Mouse (Mus musculus) T-cell, adult 2 months (primary cell): ENCODE results near the gene Snai1.
A peak's percentile ranks its signal among the peaks of the same experiment; 100 is the strongest.

ENCODE experiments used
- DNase-seq: peaks from one replicate; pipeline ENCODE4 v3.0.0; 2022; ENCODE audit warnings: low spot score

Gene Snai1

DNA sequence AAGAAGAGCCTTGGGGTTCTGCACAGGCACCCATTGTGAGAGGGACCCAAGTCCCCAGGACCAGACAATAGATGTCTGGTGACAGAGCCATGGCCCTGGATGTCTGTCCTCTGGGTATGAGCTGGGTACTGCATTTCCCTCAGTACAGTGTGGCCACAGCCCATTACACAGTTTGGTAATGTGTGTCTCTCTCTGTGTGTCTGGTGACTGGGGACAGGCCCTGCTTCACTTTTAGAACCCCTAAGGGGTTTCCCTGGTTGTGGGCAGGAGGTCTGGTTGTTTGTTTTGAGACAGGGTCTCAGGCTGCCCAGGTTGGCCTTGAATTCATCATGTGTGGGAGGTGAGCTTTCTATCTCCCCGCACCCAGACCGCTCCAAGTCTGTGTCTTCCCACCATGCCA lies 47.3 kb downstream of the Snai1 start:
- no peak for DNase-seq

GRCm38 (mm10) chr2:167586041-167586440 lies 48.0 kb downstream of the Snai1 start:
- DNase-seq: no peak

DNA sequence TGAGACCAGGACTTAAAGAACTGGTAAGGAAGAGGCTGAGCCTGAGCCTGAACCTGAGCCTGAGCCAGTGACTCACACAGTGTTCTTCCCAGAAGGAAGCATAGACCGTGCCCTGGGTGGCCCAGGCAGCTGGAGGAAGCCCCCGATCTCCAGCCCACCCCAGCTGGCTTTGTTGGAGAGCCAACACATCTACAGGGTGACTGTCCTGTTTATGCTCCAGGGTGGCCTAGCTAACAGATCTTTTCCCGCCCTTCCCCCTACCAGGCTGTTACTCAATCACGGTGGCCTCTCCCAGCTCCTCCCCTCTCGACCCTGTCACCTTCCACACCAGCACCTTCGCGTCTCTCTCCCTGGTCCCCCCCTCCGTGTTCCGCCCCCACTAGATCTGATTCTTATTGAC lies 49.0 kb downstream of the Snai1 start:
- DNase-seq: no peak

DNA sequence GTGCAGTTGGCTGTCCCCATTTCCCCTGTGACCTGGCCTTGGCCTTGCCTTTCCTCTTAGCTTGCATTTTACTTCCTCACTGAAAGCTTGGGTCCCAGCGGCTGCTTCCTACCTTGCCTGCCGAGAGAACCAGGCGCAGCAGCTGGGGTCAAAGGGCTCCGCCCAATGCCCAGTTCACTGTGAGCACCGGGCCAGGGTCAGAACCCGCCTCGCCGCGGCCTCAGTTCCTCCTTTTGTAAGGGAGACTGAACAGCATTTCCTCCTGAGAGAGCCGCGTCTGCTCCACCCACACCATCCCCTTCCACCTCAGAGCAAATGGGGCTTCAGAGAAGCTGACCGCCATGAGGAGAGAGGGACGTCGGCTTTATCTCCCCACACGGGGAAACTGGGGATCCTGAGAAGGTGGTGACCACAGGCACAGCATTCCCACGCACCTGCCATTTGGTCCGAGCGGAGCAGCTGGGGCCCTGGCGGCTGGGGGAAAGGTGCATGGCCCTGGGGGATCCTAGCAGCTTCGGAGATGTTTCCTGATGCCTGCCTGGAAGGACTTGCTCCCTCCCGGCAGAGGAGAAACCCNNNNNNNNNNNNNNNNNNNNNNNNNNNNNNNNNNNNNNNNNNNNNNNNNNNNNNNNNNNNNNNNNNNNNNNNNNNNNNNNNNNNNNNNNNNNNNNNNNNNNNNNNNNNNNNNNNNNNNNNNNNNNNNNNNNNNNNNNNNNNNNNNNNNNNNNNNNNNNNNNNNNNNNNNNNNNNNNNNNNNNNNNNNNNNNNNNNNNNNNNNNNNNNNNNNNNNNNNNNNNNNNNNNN lies 51.0 kb downstream of the Snai1 start:
- DNase-seq: peak; percentile 43
